Mouse (Mus musculus) liver, embryonic 11.5 days (tissue): Measurements from ENCODE around the gene Igflr1. TPM values are rescaled to one million over a fixed set of nuclear protein-coding genes. Genes with fewer than 3 reads are reported as not detected.

Experiments used
- ATAC-seq: fragments of 200-750 bp; cut with Nextera tagmentation; replicated peaks from 2 replicates; pipeline ENCODE4 v1.8.0; 2017; ENCODE audit warnings: moderate number of reproducible peaks, mild to moderate bottlenecking, moderate TSS enrichment, moderate library complexity; ENCODE audit not compliant: low FRiP score
- DNase-seq: peaks from one replicate; pipeline ENCODE4 v3.0.0-alpha.2; 2017; ENCODE audit warnings: low spot score
- H3K27ac ChIP-seq: fragments of 300-500 bp; sonication (generic); 2 replicates; pipeline ENCODE4 v1.5.1; 2014; ENCODE audit warnings: mild to moderate bottlenecking, low read depth, low read length, control low read depth
- H3K27me3 ChIP-seq: fragments of 300-500 bp; sonication (generic); replicated peaks from 2 replicates; pipeline ENCODE4 v1.6.1; 2014; ENCODE audit warnings: low read length, mixed read lengths; ENCODE audit not compliant: control insufficient read depth, insufficient read depth
- H3K36me3 ChIP-seq: fragments of 300-500 bp; sonication (generic); 2 replicates; pipeline ENCODE4 v1.6.1; 2014; ENCODE audit warnings: mild to moderate bottlenecking, low read length, moderate library complexity, mixed read lengths; ENCODE audit not compliant: control insufficient read depth, insufficient read depth
- H3K4me1 ChIP-seq: fragments of 300-500 bp; sonication (generic); replicated peaks from 2 replicates; pipeline ENCODE4 v1.6.1; 2014; ENCODE audit warnings: low read length, mixed read lengths; ENCODE audit not compliant: control insufficient read depth, insufficient read depth
- H3K4me2 ChIP-seq: fragments of 300-500 bp; sonication (generic); 2 replicates; pipeline ENCODE4 v1.6.1; 2014; ENCODE audit warnings: mild to moderate bottlenecking, control low read depth, moderate library complexity
- H3K4me3 ChIP-seq: fragments of 300-500 bp; sonication (generic); 2 replicates; pipeline ENCODE4 v1.5.1; 2014; ENCODE audit warnings: low read depth, low read length, control low read depth
- H3K9ac ChIP-seq: fragments of 300-500 bp; sonication (generic); 2 replicates; pipeline ENCODE4 v1.6.1; 2014; ENCODE audit warnings: low read depth, low read length, control low read depth
- H3K9me3 ChIP-seq: fragments of 300-500 bp; sonication (generic); 2 replicates; pipeline ENCODE4 v1.6.1; 2016; ENCODE audit warnings: low read length, inconsistent platforms, mixed read lengths; ENCODE audit not compliant: control insufficient read depth
- WGBS: fragments of 180-500 bp; shearing (Covaris S2); extraction: QIAGEN DNeasy Blood & Tissue Kit; methylation state at CpG from one replicate; pipeline ENCODE4 v1.1.7; 2014; 5-methylcytosine and 5-hydroxymethylcytosine counted together
- polyA plus RNA-seq: library from polyadenylated mRNA; unstranded; fragments of >200 nt; fragmentation: Nextera tagmentation; extraction: Ambion mirVana; gene quantifications from 2 replicates; pipeline ENCODE4 v1.2.1, GENCODE M21; 2014

Gene Igflr1
- polyA plus RNA-seq, 1 experiment from 2014 or later, result 3.7 TPM

- Histone ChIP-seq H3K4me2 (peak within 1 kb of the TSS; percentile 37), H3K27ac (no peak within 1 kb of the TSS), H3K27me3 (no peaks in the 10 kb centered on the region), H3K4me3 (no peak within 1 kb of the TSS), H3K9ac (no peak within 1 kb of the TSS), H3K36me3 (no peaks in the 10 kb centered on the region), H3K9me3 (no peaks in the 10 kb centered on the region), H3K4me1 (0 out of 2 replicates have a peak, but pooled peaks cover 4% of the 10 kb centered on the region)
- ATAC-seq, result no peak
- 90% methylated on average over 12 of the region's 12 CpGs for WGBS
- DNase-seq, result no peak
These were observed 33.6 kb downstream of the Igflr1 start, which contains the start of gene Zbtb32 for GRCm38 (mm10) chr7:30598786-30599185. Gene Zbtb32 (minus strand): TSS chr7:30598909.

GRCm38 (mm10) chr7:30599933-30600353 is 34.7 kb downstream of the Igflr1 start:
- Histone ChIP-seq H3K27me3 (no peaks in the 10 kb centered on the region), H3K4me3 (no peak overlapping the region), H3K4me1 (0 out of 2 replicates have a peak, but pooled peaks cover 4% of the 10 kb centered on the region), H3K27ac (no peak overlapping the region), H3K4me2 (peak overlapping the region; percentile 37), H3K36me3 (no peaks in the 10 kb centered on the region), H3K9ac (0 out of 2 replicates have a peak overlapping the region, but pooled peaks have one; percentile 1), H3K9me3 (no peaks in the 10 kb centered on the region)
- ATAC-seq (peak; percentile 97), DNase-seq (peak; percentile 74)
- 6% methylated on average over 16 of the region's 16 CpGs for WGBS

- H3K4me2 ChIP-seq, result peak overlapping the region; percentile 25; the same call in 1 of the 2 replicates
- H3K36me3 ChIP-seq, result no peaks in the 10 kb centered on the region
- no peak overlapping the region for H3K9ac ChIP-seq
- no peak overlapping the region for H3K4me3 ChIP-seq
- WGBS, result 69% methylated on average over 7 of the region's 7 CpGs
- no peaks in the 10 kb centered on the region for H3K9me3 ChIP-seq
- no peak for ATAC-seq
- no peak for DNase-seq
- no peak overlapping the region for H3K27ac ChIP-seq
- no peaks in the 10 kb centered on the region for H3K27me3 ChIP-seq
- H3K4me1 ChIP-seq, result 0 out of 2 replicates have a peak, but pooled peaks cover 4% of the 10 kb centered on the region
These were observed 35.4 kb downstream of the Igflr1 start for GRCm38 (mm10) chr7:30600651-30601050.

GRCm38 (mm10) chr7:30602583-30602982 is 37.4 kb downstream of the Igflr1 start:
- Histone ChIP-seq H3K27ac (no peak overlapping the region), H3K36me3 (no peaks in the 10 kb centered on the region), H3K9me3 (no peaks in the 10 kb centered on the region), H3K4me1 (0 out of 2 replicates have a peak, but pooled peaks cover 4% of the 10 kb centered on the region), H3K27me3 (no peaks in the 10 kb centered on the region), H3K4me2 (no peak overlapping the region), H3K9ac (no peak overlapping the region), H3K4me3 (no peak overlapping the region)
- DNase-seq (no peak), ATAC-seq (no peak)
- 48% methylated on average over 3 of the region's 3 CpGs for WGBS

- Histone ChIP-seq H3K36me3 (no peaks in the 10 kb centered on the region), H3K9ac (no peak overlapping the region), H3K4me1 (0 out of 2 replicates have a peak, but pooled peaks cover 6% of the 10 kb centered on the region), H3K27me3 (no peaks in the 10 kb centered on the region), H3K27ac (no peak overlapping the region), H3K4me3 (no peak overlapping the region), H3K4me2 (no peak overlapping the region), H3K9me3 (no peaks in the 10 kb centered on the region)
- DNase-seq (no peak), ATAC-seq (no peak)
- 66% methylated on average over 8 of the region's 8 CpGs for WGBS
These were observed 39.2 kb downstream of the Igflr1 start for GRCm38 (mm10) chr7:30604424-30604823.

- H3K36me3 ChIP-seq, result no peaks in the 10 kb centered on the region
- H3K27ac ChIP-seq, result no peak overlapping the region
- WGBS, result 82% methylated on average over 8 of the region's 8 CpGs
- H3K4me2 ChIP-seq, result no peak overlapping the region
- ATAC-seq (no peak), DNase-seq (no peak)
- H3K9ac ChIP-seq, result no peak overlapping the region
- H3K4me3 ChIP-seq, result no peak overlapping the region
- H3K4me1 ChIP-seq, result 0 out of 2 replicates have a peak, but pooled peaks cover 2% of the 10 kb centered on the region
- no peaks in the 10 kb centered on the region for H3K9me3 ChIP-seq
- no peaks in the 10 kb centered on the region for H3K27me3 ChIP-seq
These were observed 39.7 kb downstream of the Igflr1 start for GRCm38 (mm10) chr7:30604944-30605343.

- Histone ChIP-seq H3K4me2 (no peak overlapping the region), H3K27me3 (no peaks in the 10 kb centered on the region), H3K9ac (no peak overlapping the region), H3K27ac (no peak overlapping the region), H3K4me3 (no peak overlapping the region), H3K9me3 (no peaks in the 10 kb centered on the region), H3K36me3 (no peaks in the 10 kb centered on the region), H3K4me1 (0 out of 2 replicates have a peak, but pooled peaks cover 2% of the 10 kb centered on the region)
- DNase-seq, result peak; percentile 58
- 0 out of 2 replicates have a peak, but pooled peaks have one; percentile 34 for ATAC-seq
- WGBS, result 27% methylated on average over 8 of the region's 8 CpGs
These were observed 42.6 kb downstream of the Igflr1 start for GRCm38 (mm10) chr7:30607706-30608309.

GRCm38 (mm10) chr7:30608476-30608875 is 43.2 kb downstream of the Igflr1 start:
- WGBS, result 55% methylated on average over 15 of the region's 16 CpGs
- no peak overlapping the region for H3K4me2 ChIP-seq
- DNase-seq, result no peak

GRCm38 (mm10) chr7:30610043-30610442 is 44.8 kb downstream of the Igflr1 start:
- Histone ChIP-seq H3K9ac (no peak overlapping the region), H3K4me1 (0 out of 2 replicates have a peak, but pooled peaks cover 2% of the 10 kb centered on the region), H3K27me3 (no peaks in the 10 kb centered on the region), H3K9me3 (no peaks in the 10 kb centered on the region), H3K27ac (no peak overlapping the region), H3K4me3 (no peak overlapping the region), H3K4me2 (no peak overlapping the region), H3K36me3 (no peaks in the 10 kb centered on the region)
- no peak for DNase-seq
- WGBS, result 50% methylated on average over 7 of the region's 7 CpGs
- ATAC-seq, result no peak; the same call in 1 of the 2 replicates

More at GRCm38 (mm10) chr7:30608476-30608875, 43.2 kb downstream of the Igflr1 start:
- no peak for ATAC-seq
- Histone ChIP-seq H3K9ac (no peak overlapping the region), H3K27ac (no peak overlapping the region), H3K9me3 (no peaks in the 10 kb centered on the region), H3K4me3 (no peak overlapping the region), H3K27me3 (no peaks in the 10 kb centered on the region), H3K4me1 (0 out of 2 replicates have a peak, but pooled peaks cover 2% of the 10 kb centered on the region), H3K36me3 (no peaks in the 10 kb centered on the region)
